Mouse (Mus musculus) CH12.LX (cell line): ENCODE results near the gene Zcchc24. TPM values are rescaled to one million over a fixed set of nuclear protein-coding genes. Genes with fewer than 3 reads are reported as not detected.

ENCODE experiments used
- DNase-seq: peaks from one replicate; pipeline ENCODE4 v3.0.0-alpha.2; 2013; ENCODE audit errors: extremely low read depth
- H3K27ac ChIP-seq: 2 replicates; pipeline ENCODE4 v1.5.1; 2012; ENCODE audit warnings: low read depth, mild to moderate bottlenecking, control low read depth, moderate library complexity; ENCODE audit not compliant: insufficient read depth
- H3K27me3 ChIP-seq: replicated peaks from 2 replicates; pipeline ENCODE3; 2012; ENCODE audit warnings: inconsistent platforms
- H3K36me3 ChIP-seq, 2 experiments: replicated peaks in 1 of 2; 2 replicates each; pipeline versions ENCODE3 to v1.6.1; 2012; ENCODE audit warnings: inconsistent platforms in 1 of 2, low read length in 1 of 2, mild to moderate bottlenecking in 1 of 2, mixed read lengths in 1 of 2, moderate library complexity in 1 of 2; ENCODE audit not compliant: control insufficient read depth in 1 of 2, insufficient read depth in 1 of 2
- H3K4me1 ChIP-seq, 2 experiments: 2 replicates each; pipeline ENCODE4 v1.6.1; 2012; ENCODE audit warnings: inconsistent platforms in 1 of 2, moderate library complexity in 1 of 2; ENCODE audit not compliant: insufficient read depth in 2 of 2, control insufficient read depth in 1 of 2
- H3K4me2 ChIP-seq: 2 replicates; pipeline ENCODE4 v1.6.1; 2012; ENCODE audit warnings: low read depth, mild to moderate bottlenecking, control low read depth; ENCODE audit not compliant: poor library complexity, insufficient read depth, severe bottlenecking
- H3K4me3 ChIP-seq, 3 experiments: fragments of 150-350 bp in 1 of 3; sonication (generic) in 1 of 3; replicated peaks in 1 of 3; 2 replicates each; pipeline versions ENCODE3 to v1.5.1; 2011 to 2012; ENCODE audit warnings: low read depth in 2 of 3, low read length in 2 of 3, mild to moderate bottlenecking in 2 of 3, moderate library complexity in 2 of 3, control low read depth in 1 of 3, improper control_type of control experiment in 1 of 3, inconsistent platforms in 1 of 3, mixed read lengths in 1 of 3; ENCODE audit not compliant: poor library complexity in 1 of 3
- H3K79me2 ChIP-seq: replicated peaks from 2 replicates; pipeline ENCODE4 v1.6.1; 2012; ENCODE audit warnings: mild to moderate bottlenecking, moderate library complexity; ENCODE audit not compliant: control insufficient read depth, poor library complexity, insufficient read depth, severe bottlenecking; ENCODE audit errors: extremely low read depth
- H3K9ac ChIP-seq: 2 replicates; pipeline ENCODE4 v1.6.1; 2012; ENCODE audit warnings: low read depth, mild to moderate bottlenecking, control low read depth, moderate library complexity; ENCODE audit not compliant: insufficient read depth
- H3K9me3 ChIP-seq: replicated peaks from 2 replicates; pipeline ENCODE3; 2012; ENCODE audit warnings: low read length, inconsistent platforms, mixed read lengths
- BHLHE40 ChIP-seq: IDR thresholded peaks from 2 replicates; pipeline ENCODE4 v1.6.1; 2011; ENCODE audit warnings: mild to moderate bottlenecking, low read depth, low read length, improper control_type of control experiment
- CHD1 ChIP-seq: IDR thresholded peaks from 2 replicates; pipeline ENCODE4 v1.6.1; 2012; ENCODE audit warnings: low read depth, low read length, improper control_type of control experiment, inconsistent platforms
- CHD2 ChIP-seq: IDR thresholded peaks from 2 replicates; pipeline ENCODE4 v1.6.1; 2011; ENCODE audit warnings: low read length, improper control_type of control experiment
- CTCF ChIP-seq, 2 experiments: IDR thresholded peaks in 1 of 2; conservative IDR thresholded peaks in 1 of 2; 2 replicates each; pipeline ENCODE4 v1.5.1; 2011 to 2012; ENCODE audit warnings: low read depth in 2 of 2, low read length in 2 of 2, improper control_type of control experiment in 1 of 2, inconsistent platforms in 1 of 2, mild to moderate bottlenecking in 1 of 2, moderate library complexity in 1 of 2
- E2F4 ChIP-seq: IDR thresholded peaks from 2 replicates; pipeline ENCODE4 v1.6.1; 2011; ENCODE audit warnings: low read depth, low read length, improper control_type of control experiment; ENCODE audit not compliant: insufficient replicate concordance
- ELF1 ChIP-seq: IDR thresholded peaks from 2 replicates; pipeline ENCODE4 v1.6.1; 2014; ENCODE audit warnings: low read depth, mild to moderate bottlenecking, inconsistent platforms, low read length, improper control_type of control experiment
- EP300 ChIP-seq: IDR thresholded peaks from 2 replicates; pipeline ENCODE4 v1.6.1; 2011; ENCODE audit warnings: low read length, improper control_type of control experiment
- ETS1 ChIP-seq: conservative IDR thresholded peaks from 2 replicates; pipeline ENCODE4 v1.6.1; 2012; ENCODE audit warnings: low read depth, mild to moderate bottlenecking, inconsistent platforms, low read length, improper control_type of control experiment, moderate library complexity
- JUN ChIP-seq: IDR thresholded peaks from 2 replicates; pipeline ENCODE4 v1.6.1; 2011; ENCODE audit warnings: low read depth, mild to moderate bottlenecking, low read length, improper control_type of control experiment, moderate library complexity; ENCODE audit not compliant: insufficient read depth
- KAT2A ChIP-seq: IDR thresholded peaks from 2 replicates; pipeline ENCODE4 v1.6.1; 2012; ENCODE audit warnings: low read length, improper control_type of control experiment, inconsistent platforms; ENCODE audit not compliant: insufficient replicate concordance
- MAFK ChIP-seq: IDR thresholded peaks from 2 replicates; pipeline ENCODE4 v1.6.1; 2011; ENCODE audit warnings: low read length, improper control_type of control experiment; ENCODE audit not compliant: insufficient replicate concordance
- MAX ChIP-seq: IDR thresholded peaks from 2 replicates; pipeline ENCODE4 v1.6.1; 2011; ENCODE audit warnings: low read length, improper control_type of control experiment
- MAZ ChIP-seq: IDR thresholded peaks from 2 replicates; pipeline ENCODE4 v1.6.1; 2012; ENCODE audit warnings: low read depth, mild to moderate bottlenecking, inconsistent platforms, low read length, improper control_type of control experiment, moderate library complexity
- MEF2A ChIP-seq: IDR thresholded peaks from 2 replicates; pipeline ENCODE4 v1.6.1; 2014; ENCODE audit warnings: low read depth, mild to moderate bottlenecking, inconsistent platforms, low read length, improper control_type of control experiment, borderline replicate concordance
- MXI1 ChIP-seq: IDR thresholded peaks from 2 replicates; pipeline ENCODE4 v1.6.1; 2011; ENCODE audit warnings: mild to moderate bottlenecking, low read depth, low read length, improper control_type of control experiment
- POLR2A ChIP-seq: IDR thresholded peaks from 2 replicates; pipeline ENCODE4 v1.6.1; 2011; ENCODE audit warnings: low read depth, mild to moderate bottlenecking, improper control_type of control experiment, low read length
- POLR2AphosphoS2 ChIP-seq: IDR thresholded peaks from 2 replicates; pipeline ENCODE4 v1.6.1; 2011; ENCODE audit warnings: low read depth, low read length, improper control_type of control experiment
- RAD21 ChIP-seq: IDR thresholded peaks from 2 replicates; pipeline ENCODE4 v1.6.1; 2011; ENCODE audit warnings: low read depth, mild to moderate bottlenecking, low read length, improper control_type of control experiment, moderate library complexity
- SMC3 ChIP-seq: IDR thresholded peaks from 2 replicates; pipeline ENCODE4 v1.6.1; 2011; ENCODE audit warnings: low read depth, low read length, improper control_type of control experiment
- TCF12 ChIP-seq: IDR thresholded peaks from 2 replicates; pipeline ENCODE4 v1.6.1; 2014; ENCODE audit warnings: low read depth, mild to moderate bottlenecking, inconsistent platforms, low read length, improper control_type of control experiment
- USF1 ChIP-seq: IDR thresholded peaks from 2 replicates; pipeline ENCODE4 v1.6.1; 2014; ENCODE audit warnings: low read depth, mild to moderate bottlenecking, inconsistent platforms, low read length, improper control_type of control experiment
- USF2 ChIP-seq: conservative IDR thresholded peaks from 2 replicates; pipeline ENCODE4 v1.6.1; 2011; ENCODE audit warnings: low read depth, low read length, improper control_type of control experiment
- ZC3H11A ChIP-seq: IDR thresholded peaks from 2 replicates; pipeline ENCODE4 v1.6.1; 2012; ENCODE audit warnings: low read depth, mild to moderate bottlenecking, inconsistent platforms, low read length, improper control_type of control experiment
- ZKSCAN1 ChIP-seq: IDR thresholded peaks from 2 replicates; pipeline ENCODE4 v1.6.1; 2012; ENCODE audit warnings: low read depth, inconsistent platforms, low read length, improper control_type of control experiment, borderline replicate concordance
- ZMIZ1 ChIP-seq: IDR thresholded peaks from 2 replicates; pipeline ENCODE4 v1.6.1; 2012; ENCODE audit warnings: low read depth, mild to moderate bottlenecking, inconsistent platforms, low read length, improper control_type of control experiment
- ZNF384 ChIP-seq: IDR thresholded peaks from 2 replicates; pipeline ENCODE4 v1.6.1; 2012; ENCODE audit warnings: low read depth, low read length, improper control_type of control experiment, inconsistent platforms
- dilution Hi-C: fragments of 300-500 bp; cut with MboI; formaldehyde crosslinking; loops from 2 replicates; pipeline ENCODE4 v1.14.3; 2020; ENCODE audit warnings: low sequenced_read_pairs; ENCODE audit not compliant: extremely low pct_unique_long_range_greater_than_20kb, extremely low pct_ligation_motif_present
- in situ Hi-C: fragments of 300-500 bp; cut with MboI; formaldehyde crosslinking; loops from 3 replicates; pipeline ENCODE4 v1.14.3; 2019; ENCODE audit warnings: low sequenced_read_pairs, low pct_ligation_motif_present, low pct_unique_long_range_greater_than_20kb, mixed read lengths
- polyA plus RNA-seq: library from polyadenylated mRNA; unstranded; fragments of >175 nt; gene quantifications from 2 replicates; pipeline ENCODE4 v1.2.1, GENCODE M21; 2012; ENCODE audit warnings: low read depth; ENCODE audit not compliant: insufficient read length
- total RNA-seq, 2 experiments: library from RNA; depleted of rRNA; stranded (reverse); fragments of 300-350 nt in 1 of 2; fragments of >200 nt in 1 of 2; gene quantifications; 2 replicates each; pipeline ENCODE4 v1.2.3; 2012 to 2014

Gene Zcchc24
- total and polyA plus RNA-seq, 3 experiments, result 0.05 to 0.44 (median 0.08) TPM

DNA sequence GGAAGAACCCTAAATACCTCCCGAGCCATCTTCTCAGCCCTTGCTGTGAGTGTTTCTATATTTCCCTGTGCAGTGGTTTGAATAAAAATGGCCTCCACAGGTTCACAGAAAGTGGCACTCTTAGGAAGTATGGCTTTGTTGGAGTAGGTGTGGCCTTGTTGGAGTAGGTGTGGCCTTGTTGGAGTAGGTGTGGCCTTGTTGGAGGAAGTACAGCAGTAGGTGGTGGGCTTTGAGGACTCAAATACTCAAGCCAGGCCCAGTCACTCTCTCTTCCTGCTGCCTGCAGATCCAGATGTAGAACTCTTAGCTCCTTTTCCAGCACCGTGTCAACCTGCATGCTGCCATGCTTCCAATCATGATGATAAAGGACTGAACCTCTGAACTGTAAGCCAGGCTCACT, 25.5 kb upstream of the Zcchc24 start:
- H3K79me2 ChIP-seq, result no peaks in the 10 kb centered on the region
- dilution Hi-C loops, result no loop called here
- no peak overlapping the region for H3K4me2 ChIP-seq
- peaks cover 4 to 5% of the 10 kb centered on the region in 2 experiments; a peak in 3 of 4 replicates for H3K4me1 ChIP-seq
- DNase-seq, result no peak
- no peaks in the 10 kb centered on the region for H3K36me3 ChIP-seq
- no peak overlapping the region for H3K9ac ChIP-seq
- no peak for TF ChIP-seq ZKSCAN1
- no peak for TF ChIP-seq ZMIZ1
- no peak for TF ChIP-seq MAX
- no peak for TF ChIP-seq CTCF (conservative IDR thresholded peaks at IDR 0.05 in 1 of 2, IDR thresholded peaks at IDR 0.05 in 1 of 2; ENCODE audit: low read depth in 2 of 2, low read length in 2 of 2)
- no peak for TF ChIP-seq POLR2AphosphoS2
- TF ChIP-seq JUN, result no peak
- no peak for TF ChIP-seq POLR2A
- no peak for TF ChIP-seq MAFK
- TF ChIP-seq RAD21, result no peak
- TF ChIP-seq, all 38 proteins: peak for 0
- Histone ChIP-seq H3K27ac (no peak overlapping the region), H3K27me3 (peaks cover 3% of the 10 kb centered on the region), H3K4me3 (no peak overlapping the region), H3K9me3 (no peaks in the 10 kb centered on the region)
- in situ Hi-C loops, result no loop called here

DNA sequence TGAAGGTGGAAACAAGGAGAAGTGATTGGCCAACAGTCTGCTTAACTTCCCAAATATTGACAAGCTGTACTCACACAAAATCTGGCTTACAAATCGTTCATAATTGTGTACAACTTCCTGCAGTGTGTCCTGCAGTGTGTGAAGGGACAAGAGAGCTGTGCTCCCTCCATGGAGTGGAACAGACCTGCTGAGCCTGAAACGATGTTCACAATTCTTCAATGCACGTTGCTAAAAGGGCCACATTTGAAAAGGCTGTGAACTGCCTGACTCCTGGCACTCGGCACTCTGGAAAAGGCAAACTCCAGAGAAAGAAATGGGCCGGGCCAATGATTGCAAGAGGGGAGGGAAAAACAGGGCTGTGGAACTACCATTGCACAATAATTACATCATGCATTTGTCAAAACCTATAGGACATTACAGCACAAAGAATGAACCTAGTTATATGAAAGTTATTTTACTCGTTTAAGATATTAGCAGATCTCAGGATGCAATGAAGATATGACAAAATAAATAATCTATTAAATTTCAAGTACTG, 22.0 kb upstream of the Zcchc24 start:
- H3K4me2 ChIP-seq, result no peak overlapping the region
- in situ Hi-C loops, result no loop called here
- H3K9me3 ChIP-seq, result no peaks in the 10 kb centered on the region
- no peaks in the 10 kb centered on the region for H3K79me2 ChIP-seq
- no peak overlapping the region for H3K9ac ChIP-seq
- dilution Hi-C loops, result no loop called here
- DNase-seq, result no peak
- H3K36me3 ChIP-seq, result no peaks in the 10 kb centered on the region
- H3K4me1 ChIP-seq, result peaks cover 9 to 25% of the 10 kb centered on the region in 2 experiments
- no peak overlapping the region for H3K27ac ChIP-seq
- TF ChIP-seq MAX (no peak), MAFK (no peak), MAZ (no peak), CHD1 (no peak), MEF2A (no peak), TCF12 (no peak), POLR2A (no peak), USF1 (no peak)
- H3K4me3 ChIP-seq, result no peak overlapping the region
- no peaks in the 10 kb centered on the region for H3K27me3 ChIP-seq

DNA sequence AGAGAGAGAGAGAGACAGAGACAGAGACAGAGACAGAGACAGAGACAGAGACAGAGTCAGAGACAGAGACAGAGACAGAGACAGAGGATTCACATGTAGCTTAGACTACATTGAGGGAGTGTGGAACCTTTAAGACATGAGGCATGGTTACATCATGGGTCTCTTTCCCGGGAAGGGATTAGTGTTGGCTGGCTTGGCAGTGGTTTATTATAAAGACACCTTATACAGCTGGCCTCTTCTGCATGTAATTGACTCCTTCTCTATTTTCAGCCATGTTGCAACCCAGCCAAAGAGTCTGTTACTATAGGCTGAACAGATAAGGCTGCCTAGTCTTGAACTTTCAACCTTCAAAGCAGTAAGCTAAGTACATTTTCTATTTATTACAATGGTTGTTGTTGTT, 21.1 kb upstream of the Zcchc24 start:
- no peak overlapping the region for H3K27ac ChIP-seq

More for the DNA sequence above, 21.1 kb upstream of the Zcchc24 start:
- H3K79me2 ChIP-seq, result no peaks in the 10 kb centered on the region
- TF ChIP-seq KAT2A (no peak), BHLHE40 (no peak), CHD2 (no peak), USF2 (no peak), ZNF384 (no peak), ZC3H11A (no peak), E2F4 (no peak), MXI1 (no peak), ZKSCAN1 (no peak), EP300 (no peak), RAD21 (no peak), SMC3 (no peak), ETS1 (no peak), ELF1 (no peak), POLR2AphosphoS2 (no peak), TCF12 (no peak)
- TF ChIP-seq, all 38 proteins: peak for 0
- Histone ChIP-seq H3K36me3 (no peaks in the 10 kb centered on the region), H3K4me2 (no peak overlapping the region), H3K27me3 (no peaks in the 10 kb centered on the region), H3K4me3 (no peak overlapping the region), H3K4me1 (peaks cover 8 to 34% of the 10 kb centered on the region in 2 experiments), H3K9ac (no peak overlapping the region), H3K9me3 (no peaks in the 10 kb centered on the region)
- in situ Hi-C loops, result no loop called here
- dilution Hi-C loops, result no loop called here
- no peak for DNase-seq
